7 mouse cellular contexts compared by ENCODE assay signal in the genomic region with DNA sequence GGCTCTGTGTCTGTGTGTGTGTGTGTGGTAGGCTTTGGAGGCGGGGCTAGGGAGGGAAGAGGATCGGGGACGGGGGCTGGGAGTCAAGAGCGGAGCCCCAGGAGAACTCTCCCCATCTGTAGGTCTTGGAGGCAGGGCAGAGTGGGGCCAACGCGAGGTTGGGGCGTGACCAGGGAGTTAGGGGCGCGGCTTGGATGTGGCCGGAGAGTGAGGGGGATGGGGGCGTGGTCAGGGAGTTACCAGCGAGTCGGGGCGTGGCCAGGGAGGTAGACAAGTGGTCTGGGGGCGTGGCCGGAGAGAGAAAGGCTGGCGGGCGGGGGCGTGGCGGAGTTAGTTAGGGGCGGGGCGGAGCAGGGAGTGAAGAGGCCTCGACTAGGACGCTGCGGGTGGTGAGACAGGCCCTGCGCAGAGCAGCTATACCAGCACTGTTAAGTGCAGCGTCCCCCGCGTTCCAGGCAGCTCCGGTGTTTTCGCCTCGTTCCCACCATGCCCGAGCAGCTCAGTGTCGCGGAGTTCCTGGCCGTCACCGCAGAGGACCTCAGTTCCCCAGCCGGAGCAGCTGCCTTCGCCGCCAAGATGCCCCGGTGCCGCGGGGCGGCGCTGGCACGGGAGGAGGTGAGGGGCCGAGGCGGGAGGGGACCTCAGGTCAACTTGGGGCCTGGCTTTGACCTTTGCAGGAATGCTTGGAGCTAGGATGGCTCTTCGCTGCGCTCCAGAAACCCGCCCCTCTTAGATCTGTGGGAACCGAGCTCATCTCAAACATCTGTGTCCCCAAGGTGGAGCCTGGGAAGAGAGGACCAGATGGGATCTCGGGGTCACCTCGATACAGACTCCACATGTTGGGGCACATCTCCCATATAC. TPM values are rescaled to one million over a fixed set of nuclear protein-coding genes. Genes with fewer than 3 reads are reported as not detected.
DNase-seq lines count a peak whose midpoint lies in the region; ATAC-seq lines count a peak whose summit lies in the region.

A gene (plus strand): TSS at position 333 of the 861 bp plus-strand sequence.

- no peaks in the 10 kb centered on the region for H3K27me3 ChIP-seq in intestine, embryonic 15.5 days (replicated peaks)
- H3K27me3 ChIP-seq in midbrain, embryonic 11.5 days (ENCODE audit: control insufficient read depth, insufficient read depth, low read length): no peaks in the 10 kb centered on the region

- H3K9ac ChIP-seq in intestine, embryonic 15.5 days: peak within 1 kb of the TSS; percentile 66
- peak within 1 kb of the TSS; percentile 74 for H3K9ac ChIP-seq in midbrain, embryonic 11.5 days (ENCODE audit: low read length)

- peak; percentile 95 to 97 for DNase-seq in adrenal gland, adult 18-20 months (ENCODE audit: low spot score in 2 of 2)
- DNase-seq in embryo, embryonic 11 days: peak; percentile 100
- peak; percentile 94 to 98 for DNase-seq in gastrocnemius, postnatal 36 days
- DNase-seq in left cerebral cortex, postnatal 36 days (ENCODE audit: low spot score in 2 of 2): peak; percentile 78 to 79
- peak; percentile 100 for DNase-seq in midbrain, embryonic 11.5 days (ENCODE audit: low spot score, missing footprints)
- DNase-seq in skeletal muscle tissue, adult 2 months (ENCODE audit: low read depth, low spot score): peak; percentile 91

- WGBS in intestine, embryonic 15.5 days: under 1% methylated on average over 54 of the region's 54 CpGs
- WGBS in midbrain, embryonic 11.5 days: under 1% methylated on average over 53 of the region's 54 CpGs

- peak within 1 kb of the TSS; percentile 99 for H3K4me2 ChIP-seq in intestine, embryonic 15.5 days (replicated peaks)
- peak within 1 kb of the TSS; percentile 98 for H3K4me2 ChIP-seq in midbrain, embryonic 11.5 days

- peaks cover 17% of the 10 kb centered on the region for H3K4me1 ChIP-seq in intestine, embryonic 15.5 days (replicated peaks)
- H3K4me1 ChIP-seq in midbrain, embryonic 11.5 days (ENCODE audit: control insufficient read depth, insufficient read depth, low read length): peaks cover 14% of the 10 kb centered on the region

- intact Hi-C loops in gastrocnemius, postnatal 36 days (cut with DNase I): loop anchor here (1.0 kb wide), 1 partner anchor 33 kb away; no protein-coding TSS in a partner anchor
- intact Hi-C loops in left cerebral cortex, postnatal 36 days (cut with DNase I): no loop called here

- peak within 1 kb of the TSS; percentile 63 for H3K4me3 ChIP-seq in intestine, embryonic 15.5 days (replicated peaks)
- H3K4me3 ChIP-seq in midbrain, embryonic 11.5 days (ENCODE audit: low read depth, low read length): peak within 1 kb of the TSS; percentile 54

- no peaks in the 10 kb centered on the region for H3K9me3 ChIP-seq in intestine, embryonic 15.5 days
- no peaks in the 10 kb centered on the region for H3K9me3 ChIP-seq in midbrain, embryonic 11.5 days (ENCODE audit: control insufficient read depth, low read length)

- H3K27ac ChIP-seq in intestine, embryonic 15.5 days: peak within 1 kb of the TSS; percentile 79
- H3K27ac ChIP-seq in midbrain, embryonic 11.5 days (ENCODE audit: low read depth, low read length): no peak within 1 kb of the TSS

- ATAC-seq in intestine, embryonic 15.5 days: peak; percentile 95
- ATAC-seq in midbrain, embryonic 11.5 days (ENCODE audit: low FRiP score): peak; percentile 95

- no peaks in the 10 kb centered on the region for H3K36me3 ChIP-seq in intestine, embryonic 15.5 days
- H3K36me3 ChIP-seq in midbrain, embryonic 11.5 days (ENCODE audit: control insufficient read depth, insufficient read depth, low read length): no peaks in the 10 kb centered on the region

RNA-seq across cellular contexts. Expression of the gene that starts here (rescaled TPM):
- 1 to 10 TPM; 1.6 to 2.8 TPM for total RNA-seq in adrenal gland, adult 18-20 months (2021)
- 1 to 10 TPM; 1.8 to 2.1 TPM for total RNA-seq in gastrocnemius, postnatal 36 days (2021)
- 4.6 and 5.4 TPM in 2 replicates for polyA plus RNA-seq in intestine, embryonic 15.5 days (2015; fragmentation: Nextera tagmentation; extraction: Ambion mirVana)
- 1 to 10 TPM; 2.2 to 2.5 TPM for total RNA-seq in left cerebral cortex, postnatal 36 days (2021)
- 2.8 and 3.2 TPM in 2 replicates for polyA plus RNA-seq in midbrain, embryonic 11.5 days (2014; fragmentation: Nextera tagmentation; extraction: Ambion mirVana)
